Mouse (Mus musculus) lung, postnatal 0 days (tissue): ENCODE results near the gene Ccdc34.

Source experiments
- CTCF ChIP-seq: IDR thresholded peaks from 2 replicates; pipeline ENCODE4 v1.5.1; 2016; ENCODE audit warnings: antibody characterized with exemption, mild to moderate bottlenecking
- EP300 ChIP-seq: IDR thresholded peaks from 2 replicates; pipeline ENCODE4 v1.6.1; 2016; ENCODE audit warnings: antibody characterized with exemption, mild to moderate bottlenecking, control low read depth

GRCm38 (mm10) chr2:110167694-110168093 is 150.1 kb downstream of the Ccdc34 start:
- TF ChIP-seq EP300: no peak
- no peak for TF ChIP-seq CTCF
